Mouse (Mus musculus) limb, embryonic 15.5 days (tissue): ENCODE results near the gene Slc17a6. TPM values are rescaled to one million over a fixed set of nuclear protein-coding genes. Genes with fewer than 3 reads are reported as not detected.

Experiments
- ATAC-seq: fragments of 200-750 bp; cut with Nextera tagmentation; 2 replicates; pipeline ENCODE4 v1.8.0; 2017; ENCODE audit warnings: low read depth, moderate TSS enrichment; ENCODE audit not compliant: insufficient number of reproducible peaks, low FRiP score, low TSS enrichment
- H3K27ac ChIP-seq: fragments of 300-500 bp; sonication (generic); 2 replicates; pipeline ENCODE4 v1.5.1; 2015; ENCODE audit warnings: moderate library complexity, mild to moderate bottlenecking, inconsistent platforms
- H3K27me3 ChIP-seq: fragments of 300-500 bp; sonication (generic); 2 replicates; pipeline ENCODE4 v1.6.1; 2015; ENCODE audit warnings: inconsistent platforms
- H3K36me3 ChIP-seq: fragments of 300-500 bp; sonication (generic); 2 replicates; pipeline ENCODE4 v1.6.1; 2015; ENCODE audit warnings: inconsistent platforms
- H3K4me1 ChIP-seq: fragments of 300-500 bp; sonication (generic); 2 replicates; pipeline ENCODE4 v1.6.1; 2015; ENCODE audit warnings: inconsistent platforms
- H3K4me2 ChIP-seq: fragments of 300-500 bp; sonication (generic); 2 replicates; pipeline ENCODE4 v1.6.1; 2015; ENCODE audit warnings: mild to moderate bottlenecking, inconsistent platforms
- H3K4me3 ChIP-seq: fragments of 300-500 bp; sonication (generic); 2 replicates; pipeline ENCODE4 v1.5.1; 2015; ENCODE audit warnings: mild to moderate bottlenecking, inconsistent platforms
- H3K9ac ChIP-seq: fragments of 300-500 bp; sonication (generic); 2 replicates; pipeline ENCODE4 v1.6.1; 2015; ENCODE audit warnings: inconsistent platforms
- H3K9me3 ChIP-seq: fragments of 300-500 bp; sonication (generic); 2 replicates; pipeline ENCODE4 v1.6.1; 2016; ENCODE audit warnings: inconsistent platforms
- WGBS: fragments of 180-500 bp; shearing (Covaris S2); methylation state at CpG from one replicate; pipeline ENCODE4 v1.1.7; 2015; 5-methylcytosine and 5-hydroxymethylcytosine counted together
- polyA plus RNA-seq: library from polyadenylated mRNA; unstranded; fragments of >200 nt; fragmentation: Nextera tagmentation; extraction: Ambion mirVana; gene quantifications from 2 replicates; pipeline ENCODE4 v1.2.1, GENCODE M21; 2015

Gene Slc17a6
- polyA plus RNA-seq, result 0.51 and 1.9 TPM in 2 replicates

- Histone ChIP-seq H3K9me3 (no peaks in the 10 kb centered on the region), H3K36me3 (no peaks in the 10 kb centered on the region), H3K4me3 (no peak within 1 kb of the TSS), H3K4me1 (peaks cover 10% of the 10 kb centered on the region), H3K27me3 (peaks cover 55% of the 10 kb centered on the region), H3K27ac (no peak within 1 kb of the TSS), H3K4me2 (no peak within 1 kb of the TSS), H3K9ac (no peak within 1 kb of the TSS)
- peak; percentile 55; the same call in 1 of the 2 replicates for ATAC-seq
- WGBS, result under 1% methylated on average over 23 of the region's 23 CpGs
Observed at GRCm38 (mm10) chr7:51621694-51622145, at the start of gene Slc17a6. Slc17a6 (plus strand) TSS chr7:51622006.

GRCm38 (mm10) chr7:51600021-51600420, 21.8 kb upstream of the Slc17a6 start:
- WGBS, result 72% methylated on average over 4 of the region's 4 CpGs
- Histone ChIP-seq H3K9me3 (no peaks in the 10 kb centered on the region), H3K4me2 (no peak overlapping the region), H3K27ac (no peak overlapping the region), H3K9ac (no peak overlapping the region), H3K36me3 (no peaks in the 10 kb centered on the region), H3K4me1 (no peaks in the 10 kb centered on the region), H3K4me3 (no peak overlapping the region), H3K27me3 (no peaks in the 10 kb centered on the region)
- ATAC-seq, result no peak

- WGBS, result 80% methylated on average over 12 of the region's 12 CpGs
- Histone ChIP-seq H3K4me2 (no peak overlapping the region), H3K27ac (no peak overlapping the region), H3K36me3 (no peaks in the 10 kb centered on the region), H3K4me1 (no peaks in the 10 kb centered on the region), H3K4me3 (no peak overlapping the region), H3K9me3 (no peaks in the 10 kb centered on the region), H3K27me3 (no peaks in the 10 kb centered on the region), H3K9ac (no peak overlapping the region)
- no peak for ATAC-seq
Observed at GRCm38 (mm10) chr7:51603741-51604140, 18.1 kb upstream of the Slc17a6 start.

GRCm38 (mm10) chr7:51614404-51614803, 7.4 kb upstream of the Slc17a6 start:
- Histone ChIP-seq H3K27me3 (no peaks in the 10 kb centered on the region), H3K4me1 (no peaks in the 10 kb centered on the region), H3K4me3 (no peak overlapping the region), H3K27ac (no peak overlapping the region), H3K4me2 (no peak overlapping the region), H3K36me3 (no peaks in the 10 kb centered on the region), H3K9ac (no peak overlapping the region), H3K9me3 (no peaks in the 10 kb centered on the region)
- WGBS, result 31% methylated on average over 5 of the region's 5 CpGs
- ATAC-seq, result no peak

- no peak for ATAC-seq
- Histone ChIP-seq H3K4me3 (no peak overlapping the region), H3K4me2 (no peak overlapping the region), H3K9ac (no peak overlapping the region), H3K9me3 (no peaks in the 10 kb centered on the region), H3K27ac (no peak overlapping the region), H3K36me3 (no peaks in the 10 kb centered on the region), H3K4me1 (peaks cover 7% of the 10 kb centered on the region), H3K27me3 (peaks cover 20% of the 10 kb centered on the region)
Observed at GRCm38 (mm10) chr7:51617941-51618340, 3.9 kb upstream of the Slc17a6 start.

GRCm38 (mm10) chr7:51618412-51618811, 3.4 kb upstream of the Slc17a6 start:
- H3K9ac ChIP-seq, result no peak overlapping the region
- H3K4me2 ChIP-seq, result no peak overlapping the region
- H3K36me3 ChIP-seq, result no peaks in the 10 kb centered on the region
- no peak overlapping the region for H3K4me3 ChIP-seq
- no peak for ATAC-seq
- H3K27me3 ChIP-seq, result peaks cover 22% of the 10 kb centered on the region
- H3K27ac ChIP-seq, result no peak overlapping the region
- peaks cover 7% of the 10 kb centered on the region for H3K4me1 ChIP-seq
- no peaks in the 10 kb centered on the region for H3K9me3 ChIP-seq
- WGBS, result 28% methylated on average over 2 of the region's 2 CpGs

GRCm38 (mm10) chr7:51619977-51620376, 1.8 kb upstream of the Slc17a6 start:
- peaks cover 7% of the 10 kb centered on the region for H3K4me1 ChIP-seq
- H3K36me3 ChIP-seq, result no peaks in the 10 kb centered on the region
- no peak overlapping the region for H3K4me2 ChIP-seq
- H3K9me3 ChIP-seq, result no peaks in the 10 kb centered on the region
- H3K27me3 ChIP-seq, result peaks cover 37% of the 10 kb centered on the region
- WGBS, result 53% methylated on average over 1 of the region's 1 CpGs
- H3K27ac ChIP-seq, result no peak overlapping the region
- ATAC-seq, result no peak
- no peak overlapping the region for H3K4me3 ChIP-seq
- H3K9ac ChIP-seq, result no peak overlapping the region

- 2% methylated on average over 18 of the region's 18 CpGs for WGBS
- H3K9ac ChIP-seq, result no peak overlapping the region
- H3K4me3 ChIP-seq, result no peak overlapping the region
- no peak overlapping the region for H3K4me2 ChIP-seq
- H3K27ac ChIP-seq, result no peak overlapping the region
- no peaks in the 10 kb centered on the region for H3K36me3 ChIP-seq
- no peak for ATAC-seq
- peaks cover 59% of the 10 kb centered on the region for H3K27me3 ChIP-seq
- H3K9me3 ChIP-seq, result no peaks in the 10 kb centered on the region
- H3K4me1 ChIP-seq, result peaks cover 14% of the 10 kb centered on the region
Observed at GRCm38 (mm10) chr7:51622196-51622595, 390 bp downstream of the Slc17a6 start.

GRCm38 (mm10) chr7:51622666-51623065, 860 bp downstream of the Slc17a6 start:
- 3% methylated on average over 5 of the region's 5 CpGs for WGBS
- ATAC-seq, result no peak
- no peak overlapping the region for H3K4me3 ChIP-seq
- H3K27me3 ChIP-seq, result peaks cover 64% of the 10 kb centered on the region
- H3K36me3 ChIP-seq, result no peaks in the 10 kb centered on the region
- H3K9ac ChIP-seq, result no peak overlapping the region
- H3K4me1 ChIP-seq, result peaks cover 17% of the 10 kb centered on the region
- no peak overlapping the region for H3K4me2 ChIP-seq
- H3K27ac ChIP-seq, result no peak overlapping the region
- H3K9me3 ChIP-seq, result no peaks in the 10 kb centered on the region

- 4% methylated on average over 4 of the region's 4 CpGs for WGBS
- no peak overlapping the region for H3K9ac ChIP-seq
- peaks cover 17% of the 10 kb centered on the region for H3K4me1 ChIP-seq
- peaks cover 74% of the 10 kb centered on the region for H3K27me3 ChIP-seq
- H3K9me3 ChIP-seq, result no peaks in the 10 kb centered on the region
- H3K27ac ChIP-seq, result no peak overlapping the region
- H3K4me2 ChIP-seq, result no peak overlapping the region
- H3K4me3 ChIP-seq, result no peak overlapping the region
- H3K36me3 ChIP-seq, result no peaks in the 10 kb centered on the region
- ATAC-seq, result no peak
Observed at GRCm38 (mm10) chr7:51624336-51624897, 2.6 kb downstream of the Slc17a6 start.

- no peak overlapping the region for H3K9ac ChIP-seq
- 4% methylated on average over 23 of the region's 23 CpGs for WGBS
- no peak for ATAC-seq
- H3K9me3 ChIP-seq, result no peaks in the 10 kb centered on the region
- H3K27me3 ChIP-seq, result peaks cover 77% of the 10 kb centered on the region
- H3K4me3 ChIP-seq, result no peak overlapping the region
- H3K27ac ChIP-seq, result no peak overlapping the region
- H3K4me2 ChIP-seq, result no peak overlapping the region
- H3K4me1 ChIP-seq, result peaks cover 17% of the 10 kb centered on the region
- no peaks in the 10 kb centered on the region for H3K36me3 ChIP-seq
Observed at GRCm38 (mm10) chr7:51625161-51625560, 3.4 kb downstream of the Slc17a6 start.

GRCm38 (mm10) chr7:51625591-51626255, 3.9 kb downstream of the Slc17a6 start:
- Histone ChIP-seq H3K4me1 (peaks cover 17% of the 10 kb centered on the region), H3K4me3 (no peak overlapping the region), H3K36me3 (no peaks in the 10 kb centered on the region), H3K4me2 (no peak overlapping the region), H3K27me3 (peaks cover 75% of the 10 kb centered on the region), H3K27ac (no peak overlapping the region), H3K9ac (no peak overlapping the region), H3K9me3 (no peaks in the 10 kb centered on the region)
- 6% methylated on average over 11 of the region's 11 CpGs for WGBS
- ATAC-seq, result no peak
